Mouse (Mus musculus) monocyte, adult 2 months (primary cell): ENCODE data around the gene Tmem138.
"Not testable (repeated sequence)": the region's sequence is repeated elsewhere in the genome, so short reads cannot be mapped to it uniquely, and the experiment has no call there.

Source experiments
- DNase-seq, 2 experiments: peaks; one replicate each; pipeline ENCODE4 v3.0.0; 2022; ENCODE audit warnings: low spot score in 2 of 2, low read depth in 1 of 2

The Tmem138 gene

GRCm38 (mm10) chr19:10580102-10580501, 2.9 kb upstream of the Tmem138 start:
- no peak for DNase-seq

GRCm38 (mm10) chr19:10569627-10570026, 7.5 kb downstream of the Tmem138 start:
- DNase-seq: no peak

GRCm38 (mm10) chr19:10565217-10565616, 11.9 kb downstream of the Tmem138 start:
- DNase-seq: no peak

- DNase-seq: no peak
These were observed 12.9 kb downstream of the Tmem138 start for GRCm38 (mm10) chr19:10564278-10564677.

- no peak for DNase-seq
These were observed 14.8 kb downstream of the Tmem138 start for GRCm38 (mm10) chr19:10562351-10562750.

- no peak for DNase-seq
These were observed 15.4 kb downstream of the Tmem138 start for GRCm38 (mm10) chr19:10561558-10562314.

- no peak for DNase-seq
These were observed 17.1 kb downstream of the Tmem138 start for GRCm38 (mm10) chr19:10560108-10560507.

GRCm38 (mm10) chr19:10557837-10558375, 19.3 kb downstream of the Tmem138 start:
- not testable (repeated sequence) for DNase-seq

GRCm38 (mm10) chr19:10557430-10557829, 19.7 kb downstream of the Tmem138 start:
- DNase-seq: no peak

- no peak for DNase-seq
These were observed 20.2 kb downstream of the Tmem138 start for GRCm38 (mm10) chr19:10557001-10557400.

GRCm38 (mm10) chr19:10555624-10556510, 21.3 kb downstream of the Tmem138 start, which contains the start of gene Tmem216:
Gene Tmem216, minus strand, starts transcription at chr19:10556238.
- peak; percentile 19 to 41 for DNase-seq

GRCm38 (mm10) chr19:10539454-10539853, 37.7 kb downstream of the Tmem138 start:
- DNase-seq: no peak

GRCm38 (mm10) chr19:10530082-10530481, 47.1 kb downstream of the Tmem138 start:
- no peak for DNase-seq

- peak in 1 of 2 experiments; percentile 14 for DNase-seq
These were observed 51.3 kb downstream of the Tmem138 start, which contains the start of gene Sdhaf2 for GRCm38 (mm10) chr19:10525910-10526309. Gene Sdhaf2, minus strand, starts transcription at chr19:10526142.

GRCm38 (mm10) chr19:10525106-10525901, 51.9 kb downstream of the Tmem138 start, which contains the start of gene Cpsf7:
Gene Cpsf7, plus strand, starts transcription at chr19:10525266.
- peak; percentile 42 to 69 for DNase-seq

GRCm38 (mm10) chr19:10524784-10525105, 52.4 kb downstream of the Tmem138 start:
- no peak for DNase-seq

GRCm38 (mm10) chr19:10523483-10524080, 53.6 kb downstream of the Tmem138 start:
- DNase-seq: no peak

- no peak for DNase-seq
These were observed 55.2 kb downstream of the Tmem138 start for GRCm38 (mm10) chr19:10521926-10522325.
